Mouse (Mus musculus) testis, postnatal 10 days (tissue): ENCODE measurements around the gene Hdhd5.

ENCODE experiments used
- DNase-seq: peaks from one replicate; pipeline ENCODE4 v3.0.0; 2021; ENCODE audit warnings: low spot score

Gene Hdhd5

DNA sequence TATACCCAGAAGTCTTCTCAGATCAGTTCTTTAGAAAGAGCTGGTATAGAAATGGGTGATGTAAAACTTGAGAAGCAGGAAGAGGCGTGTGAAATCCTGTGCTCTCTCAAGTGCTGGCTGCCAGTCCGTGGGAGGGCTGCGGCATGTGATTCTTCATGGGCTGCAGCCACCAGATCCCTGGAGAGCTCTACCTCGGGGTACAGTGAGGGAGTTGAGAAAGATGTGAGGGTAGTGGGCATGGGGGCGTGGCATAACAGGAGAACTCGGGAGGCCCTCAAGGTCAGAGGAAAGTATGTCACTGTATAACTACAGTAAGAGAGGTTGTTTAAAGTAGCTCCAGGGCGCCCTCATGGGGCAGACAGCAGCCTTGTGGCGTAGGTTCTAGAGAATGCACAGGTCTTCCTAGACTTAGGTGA, 47.9 kb downstream of the Hdhd5 start:
- DNase-seq: peak; percentile 75

DNA sequence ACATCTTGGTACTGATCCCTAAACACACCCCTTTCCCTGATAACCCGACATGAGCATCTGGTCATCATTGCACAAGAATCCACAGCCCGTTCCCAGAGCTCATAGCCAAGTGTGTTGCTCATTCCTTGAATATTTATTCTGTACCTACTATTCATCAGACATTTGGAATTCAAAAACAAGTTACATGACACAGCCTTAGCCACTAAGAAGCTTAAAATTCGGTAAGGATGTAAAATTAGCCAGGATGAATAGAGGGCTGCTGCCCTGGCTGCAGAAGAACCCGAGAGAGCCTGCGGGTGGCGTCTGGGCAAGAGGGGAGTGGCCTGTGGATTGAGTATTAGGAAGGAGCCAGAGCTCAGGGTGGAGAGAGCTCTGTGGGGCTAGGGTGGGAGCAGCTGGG, 48.4 kb downstream of the Hdhd5 start:
- DNase-seq: no peak

- no peak for DNase-seq
Measured at GRCm38 (mm10) chr6:120482021-120482420, 49.1 kb downstream of the Hdhd5 start.

DNA sequence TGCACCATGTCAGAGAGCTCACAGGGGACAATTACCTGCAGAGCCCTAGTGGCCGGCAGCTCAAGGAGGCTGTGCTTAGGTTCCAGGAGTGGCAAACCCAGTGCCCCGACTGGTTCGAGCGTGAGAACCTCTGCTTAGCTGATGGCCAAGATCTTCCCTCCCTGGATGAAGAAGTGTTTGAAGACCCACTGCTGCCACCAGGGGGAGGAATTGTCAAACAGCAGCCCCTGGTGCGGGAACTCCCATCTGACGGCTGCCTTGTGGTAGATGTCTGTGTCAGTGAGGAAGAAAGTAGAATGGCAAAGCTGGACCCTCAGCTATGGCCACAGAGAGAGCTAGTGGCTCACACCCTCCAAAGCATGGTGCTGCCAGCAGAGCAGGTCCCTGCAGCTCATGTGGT, 49.6 kb downstream of the Hdhd5 start:
- no peak for DNase-seq

DNA sequence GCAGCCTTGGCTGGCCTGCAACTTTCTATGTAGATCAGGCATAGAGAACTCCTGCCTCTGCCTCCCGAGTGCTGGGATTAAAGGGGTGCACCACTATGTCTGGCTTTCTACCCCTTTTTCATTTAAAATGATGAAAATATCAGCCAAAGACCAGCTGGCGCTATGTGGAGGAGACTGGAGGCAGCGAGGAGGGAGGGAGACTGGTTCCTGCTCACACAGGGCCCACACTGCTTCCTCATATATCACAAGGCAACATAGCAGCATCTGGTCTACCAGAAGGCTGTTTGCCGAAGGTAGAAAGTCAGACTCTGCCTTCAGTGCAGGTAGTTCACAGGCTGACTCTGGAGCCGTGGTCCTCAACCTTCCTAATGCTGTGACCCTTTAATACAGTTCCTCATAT, 50.8 kb downstream of the Hdhd5 start:
- DNase-seq: no peak

GRCm38 (mm10) chr6:120479302-120479701, 51.8 kb downstream of the Hdhd5 start:
- no peak for DNase-seq

- DNase-seq: no peak
Measured at GRCm38 (mm10) chr6:120475288-120475687, 55.8 kb downstream of the Hdhd5 start.

- no peak for DNase-seq
Measured at GRCm38 (mm10) chr6:120473427-120473826, 57.7 kb downstream of the Hdhd5 start.

DNA sequence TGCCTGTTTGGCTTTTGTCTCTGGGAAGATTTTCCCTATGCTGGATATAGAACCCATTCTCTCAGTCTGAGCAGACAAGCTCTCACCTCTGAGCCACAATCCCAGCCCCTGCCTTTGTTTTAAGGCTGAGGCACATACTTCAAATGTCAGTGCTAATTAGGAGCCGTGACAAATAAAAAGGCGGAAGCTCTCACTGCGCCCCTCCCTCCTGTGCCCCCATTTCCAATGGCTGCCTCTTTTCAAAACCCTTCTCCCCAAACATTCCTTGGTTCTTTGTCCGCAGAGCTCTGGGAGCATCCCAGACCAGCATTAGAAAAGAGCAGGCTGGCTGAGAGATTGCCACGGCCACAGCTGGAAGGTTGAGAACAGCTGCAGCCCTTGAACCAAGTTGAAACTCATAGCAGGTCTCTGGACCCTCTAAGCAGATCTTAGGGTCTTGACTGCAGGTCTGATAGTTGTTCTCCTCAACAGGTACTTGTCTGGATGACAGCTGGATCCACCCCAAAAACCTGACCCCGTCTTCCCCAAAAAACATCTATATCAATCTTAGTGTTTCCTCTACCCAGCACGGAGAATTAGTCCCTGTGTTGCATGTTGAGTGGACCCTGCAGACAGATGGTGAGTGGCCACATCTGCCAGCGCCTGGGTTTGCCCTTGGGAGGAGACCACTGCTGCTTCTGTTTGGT, 58.5 kb downstream of the Hdhd5 start:
- DNase-seq: no peak

- DNase-seq: no peak
Measured at GRCm38 (mm10) chr6:120471991-120472441, 59.1 kb downstream of the Hdhd5 start.

DNA sequence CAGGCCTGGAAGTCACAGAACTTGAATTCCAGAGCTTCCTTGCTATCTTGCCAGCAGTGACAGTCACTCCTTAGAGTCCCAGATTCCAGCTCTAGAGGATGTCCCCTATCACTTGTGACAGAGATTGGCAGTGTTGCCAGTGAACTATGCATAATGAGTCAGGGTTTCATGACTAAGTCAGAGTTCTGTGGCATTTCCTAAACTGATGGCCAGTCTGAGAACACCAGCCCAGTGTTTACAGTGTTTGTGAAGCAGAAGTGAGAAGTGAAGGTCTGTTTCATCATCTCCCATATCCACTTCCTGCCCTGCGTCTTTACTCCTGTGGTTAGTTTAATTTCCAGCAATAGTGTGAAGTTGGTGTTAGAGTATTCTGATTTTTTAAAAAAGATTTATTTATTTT, 60.5 kb downstream of the Hdhd5 start:
- no peak for DNase-seq

- DNase-seq: no peak
Measured at GRCm38 (mm10) chr6:120469770-120470169, 61.3 kb downstream of the Hdhd5 start.

DNA sequence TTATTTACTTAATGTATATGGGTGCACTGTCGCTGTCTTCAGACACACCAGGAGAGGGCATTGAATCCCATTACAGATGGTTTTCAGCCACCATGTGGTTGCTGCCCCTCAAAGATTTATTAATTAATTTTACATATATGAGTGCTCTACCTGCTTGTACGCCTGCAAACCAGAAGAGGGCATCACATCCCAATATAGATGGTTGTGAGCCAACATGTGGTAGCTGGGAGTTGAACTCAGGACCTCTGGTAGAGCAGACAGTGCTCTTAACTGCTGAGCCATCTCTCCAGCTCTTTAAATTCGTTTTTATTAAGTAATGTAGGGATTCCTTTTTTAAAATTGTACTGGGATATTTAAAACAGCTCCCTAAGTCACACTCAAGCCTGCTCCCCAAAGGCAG, 61.9 kb downstream of the Hdhd5 start:
- no peak for DNase-seq

DNA sequence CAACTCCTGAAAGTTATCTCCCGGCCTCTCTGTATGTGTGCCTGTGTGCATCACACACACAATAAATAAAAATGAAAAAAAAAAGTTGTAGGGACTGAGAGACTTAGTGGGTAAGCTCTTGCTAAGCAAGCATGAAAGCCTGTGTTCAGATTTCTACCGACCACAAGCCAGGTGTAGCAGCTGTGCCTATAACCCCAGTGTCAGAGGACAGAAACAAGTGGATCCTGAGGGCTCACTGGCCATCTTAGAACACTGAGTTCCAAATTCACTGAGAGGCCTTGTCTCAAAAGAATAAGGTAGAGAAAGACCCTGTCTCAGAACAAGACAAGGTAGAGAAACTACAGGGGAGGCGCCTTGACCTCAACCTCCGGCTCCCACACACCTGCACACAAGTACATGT, 62.9 kb downstream of the Hdhd5 start:
- no peak for DNase-seq

DNA sequence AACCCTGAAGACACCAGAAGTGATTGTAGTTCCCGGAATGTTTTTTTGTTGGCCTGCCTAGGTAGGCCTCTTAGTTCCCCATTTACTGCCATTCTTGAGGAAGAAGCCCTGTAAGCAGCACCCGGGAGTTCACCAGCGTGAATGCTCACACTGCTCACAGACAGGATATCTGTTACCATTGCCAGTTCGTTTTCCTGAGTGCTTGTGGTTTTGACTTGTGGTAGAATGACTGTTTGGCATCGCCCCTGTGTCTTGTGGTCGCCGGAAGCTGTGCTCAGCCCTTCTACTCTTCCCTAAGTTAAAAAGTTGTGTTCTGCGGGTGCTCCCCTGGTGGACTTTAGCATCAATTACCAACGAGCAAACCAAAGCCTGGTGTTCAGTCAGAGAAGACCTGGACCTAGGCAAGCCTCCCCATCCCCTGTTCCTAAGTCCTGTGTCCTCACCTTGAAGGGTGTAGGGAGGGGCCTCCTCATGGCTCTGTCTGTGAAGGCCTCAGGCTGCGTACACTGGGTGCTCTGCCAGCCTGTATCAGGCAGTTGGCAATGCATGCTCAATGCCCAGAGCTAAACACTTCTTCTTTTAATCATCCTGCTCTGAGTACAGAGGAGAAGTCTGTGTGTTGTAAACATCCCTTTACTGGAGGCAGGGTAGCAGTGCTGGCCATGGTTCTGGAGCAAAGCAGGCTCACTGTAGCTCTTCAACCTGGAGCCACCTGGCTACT, 64.3 kb downstream of the Hdhd5 start:
- DNase-seq: no peak

GRCm38 (mm10) chr6:120465393-120465792, 65.7 kb downstream of the Hdhd5 start:
- no peak for DNase-seq

DNA sequence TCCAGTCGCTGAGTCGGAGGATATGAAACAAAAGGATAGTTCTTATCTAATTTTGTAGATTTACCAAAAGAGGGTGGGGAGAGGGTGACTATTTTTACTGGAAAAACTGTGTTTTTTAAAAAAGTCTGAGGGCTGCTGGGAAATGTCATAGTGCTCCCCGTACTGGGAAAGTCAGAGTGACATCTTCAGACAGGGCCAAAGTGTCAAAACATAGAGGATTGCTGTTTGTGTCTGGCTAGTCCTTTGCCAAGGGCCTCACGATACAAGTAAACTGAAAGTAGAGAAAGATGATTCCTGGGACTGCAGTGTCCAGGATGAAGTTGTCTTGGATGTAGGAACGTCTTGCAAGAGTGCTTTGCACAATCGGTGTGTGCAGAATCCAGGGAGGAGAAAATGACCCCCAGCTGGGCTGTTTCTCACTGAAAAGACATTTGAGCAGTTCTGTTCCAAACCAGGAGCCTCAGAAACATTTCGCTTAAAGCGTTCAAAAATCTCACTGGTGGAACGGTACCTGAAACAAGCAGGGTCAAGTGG, 66.6 kb downstream of the Hdhd5 start:
- no peak for DNase-seq

DNA sequence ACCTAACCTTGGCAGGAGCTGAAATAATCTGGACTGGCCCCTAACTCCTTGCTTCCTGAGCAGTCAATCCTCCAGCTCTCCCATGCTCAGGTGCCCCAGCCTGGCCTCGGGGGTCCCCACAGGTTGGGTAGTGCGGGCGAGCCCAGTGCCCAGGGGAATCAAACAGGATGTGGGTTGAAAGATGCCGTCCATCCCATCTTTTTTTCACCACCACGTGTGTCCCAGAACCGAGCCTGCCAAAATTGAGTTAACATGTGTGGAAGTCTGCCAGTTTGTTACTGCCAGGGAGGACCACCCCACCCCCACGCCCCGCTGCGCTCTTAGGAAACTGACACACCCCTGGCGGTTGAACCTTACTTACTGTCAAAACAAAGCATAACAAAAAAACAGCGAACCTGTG, 67.2 kb downstream of the Hdhd5 start:
- DNase-seq: no peak

- peak; percentile 86 for DNase-seq
Measured at GRCm38 (mm10) chr6:120463086-120463871, 67.8 kb downstream of the Hdhd5 start, which contains the start of gene Il17ra. Gene Il17ra (plus strand): TSS chr6:120463247.

DNA sequence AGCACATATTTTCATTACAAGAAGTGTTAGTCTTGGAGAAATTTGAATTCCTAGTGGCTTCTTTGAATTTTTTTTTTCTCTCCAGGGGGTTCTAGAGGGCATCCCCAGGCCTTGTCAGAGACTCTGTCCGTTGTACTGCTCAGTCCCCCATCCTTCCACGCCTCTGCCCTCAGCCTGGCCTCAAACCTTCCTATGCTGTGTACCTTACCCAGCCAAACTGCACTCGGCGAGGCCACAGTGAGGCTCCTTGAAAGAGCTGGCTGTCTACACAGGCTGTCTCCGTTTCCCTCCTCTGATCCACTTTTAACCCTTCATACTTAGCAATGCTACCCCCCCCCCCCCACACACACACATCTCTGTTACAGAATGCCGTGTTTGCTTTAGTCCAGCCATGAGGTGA, 68.9 kb downstream of the Hdhd5 start:
- no peak for DNase-seq

DNA sequence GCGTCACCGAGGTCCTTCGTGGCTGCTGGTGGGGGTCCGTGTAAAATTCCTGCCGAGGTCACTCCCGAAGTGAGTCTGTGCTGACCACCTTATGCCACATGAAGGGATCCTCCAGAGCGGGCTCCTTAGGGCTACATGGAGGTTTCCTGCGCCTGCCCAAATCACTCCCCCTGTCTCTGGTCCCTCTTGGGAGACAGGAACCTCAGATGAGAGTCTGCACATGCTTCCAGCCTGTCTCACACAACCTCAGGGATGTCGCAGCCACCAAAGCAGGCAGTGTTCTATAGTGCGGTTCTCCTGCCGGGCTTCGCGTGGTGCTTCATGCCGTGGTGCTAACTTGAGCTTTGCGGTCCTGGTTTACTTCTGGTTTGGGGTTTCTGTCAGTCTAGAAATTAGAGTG, 69.9 kb downstream of the Hdhd5 start:
- no peak for DNase-seq
